Mouse (Mus musculus) limb, embryonic 12.5 days (tissue): ENCODE data around the gene Gucy2d. TPM values are rescaled to one million over a fixed set of nuclear protein-coding genes. Genes with fewer than 3 reads are reported as not detected.

Experiments
- ATAC-seq: fragments of 200-750 bp; cut with Nextera tagmentation; 2 replicates; pipeline ENCODE4 v1.8.0; 2017; ENCODE audit warnings: low read depth, moderate TSS enrichment; ENCODE audit not compliant: insufficient number of reproducible peaks, insufficient read depth, low FRiP score, low TSS enrichment
- H3K27ac ChIP-seq: fragments of 300-500 bp; sonication (generic); 2 replicates; pipeline ENCODE4 v1.5.1; 2016; ENCODE audit warnings: mild to moderate bottlenecking, moderate library complexity
- H3K27me3 ChIP-seq: fragments of 300-500 bp; sonication (generic); 2 replicates; pipeline ENCODE4 v1.6.1; 2016; ENCODE audit warnings: mild to moderate bottlenecking, moderate library complexity
- H3K36me3 ChIP-seq: fragments of 300-500 bp; sonication (generic); 2 replicates; pipeline ENCODE4 v1.6.1; 2016; ENCODE audit warnings: mild to moderate bottlenecking, moderate library complexity
- H3K4me1 ChIP-seq: fragments of 300-500 bp; sonication (generic); replicated peaks from 2 replicates; pipeline ENCODE4 v1.6.1; 2016
- H3K4me2 ChIP-seq: fragments of 300-500 bp; sonication (generic); 2 replicates; pipeline ENCODE4 v1.6.1; 2016; ENCODE audit warnings: mild to moderate bottlenecking, moderate library complexity
- H3K4me3 ChIP-seq: fragments of 300-500 bp; sonication (generic); replicated peaks from 2 replicates; pipeline ENCODE4 v1.5.1; 2016; ENCODE audit warnings: mild to moderate bottlenecking
- H3K9ac ChIP-seq: fragments of 300-500 bp; sonication (generic); replicated peaks from 2 replicates; pipeline ENCODE4 v1.6.1; 2016; ENCODE audit warnings: mild to moderate bottlenecking, moderate library complexity
- H3K9me3 ChIP-seq: fragments of 300-500 bp; sonication (generic); 2 replicates; pipeline ENCODE4 v1.6.1; 2016; ENCODE audit warnings: mild to moderate bottlenecking, moderate library complexity
- WGBS: fragments of 180-500 bp; shearing (Covaris S2); methylation state at CpG from one replicate; pipeline ENCODE4 v1.1.7; 2016; 5-methylcytosine and 5-hydroxymethylcytosine counted together
- polyA plus RNA-seq: library from polyadenylated mRNA; unstranded; fragments of >200 nt; fragmentation: Nextera tagmentation; extraction: Ambion mirVana; gene quantifications from 2 replicates; pipeline ENCODE4 v1.2.1, GENCODE M21; 2016

Gene Gucy2d
- polyA plus RNA-seq, 1 experiment from 2014 or later: 0.08 TPM

DNA sequence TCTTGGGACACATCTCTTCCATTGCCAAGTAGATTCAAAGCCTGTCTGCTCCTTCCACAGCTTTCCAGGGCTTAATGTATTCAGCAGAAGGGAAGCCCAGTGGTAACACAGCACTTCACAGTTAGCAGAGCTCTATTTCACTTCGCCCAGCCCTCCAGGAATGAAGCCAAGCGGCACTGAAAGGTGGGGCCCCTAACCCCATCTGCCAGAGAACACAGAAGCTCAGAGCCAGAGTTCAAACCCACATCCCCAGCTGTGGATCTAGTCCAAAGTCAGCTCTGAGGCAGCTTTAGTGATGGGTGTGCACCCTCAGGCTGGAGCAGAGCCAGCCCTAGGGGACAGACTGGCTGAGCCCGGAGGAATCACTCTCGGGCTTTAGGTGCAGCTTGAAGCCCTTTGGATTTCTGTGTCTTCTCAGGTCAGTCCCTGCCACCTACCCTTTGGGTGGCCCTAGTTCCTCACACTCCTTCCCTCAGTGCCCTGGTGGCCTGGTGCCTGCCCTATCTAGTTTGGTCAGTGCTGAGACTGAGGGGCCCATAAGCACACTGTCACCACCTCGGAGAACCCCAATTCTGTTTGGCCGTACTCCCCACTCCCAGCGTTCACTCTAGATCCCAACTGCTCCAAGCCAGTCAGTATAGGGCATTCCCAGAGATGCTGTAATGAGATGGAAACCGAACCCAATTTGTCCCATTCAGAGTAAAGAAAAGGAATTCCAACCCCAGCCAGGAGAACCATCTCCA, 83.0 kb downstream of the Gucy2d start:
- Histone ChIP-seq H3K9me3 (no peaks in the 10 kb centered on the region), H3K36me3 (no peaks in the 10 kb centered on the region), H3K27me3 (no peaks in the 10 kb centered on the region), H3K27ac (peak overlapping the region; percentile 64; the same call in 1 of the 2 replicates), H3K4me2 (no peak overlapping the region), H3K9ac (no peak overlapping the region), H3K4me1 (peaks cover 27% of the 10 kb centered on the region), H3K4me3 (no peak overlapping the region)
- ATAC-seq: no peak
- 74% methylated on average over 8 of the region's 8 CpGs for WGBS

DNA sequence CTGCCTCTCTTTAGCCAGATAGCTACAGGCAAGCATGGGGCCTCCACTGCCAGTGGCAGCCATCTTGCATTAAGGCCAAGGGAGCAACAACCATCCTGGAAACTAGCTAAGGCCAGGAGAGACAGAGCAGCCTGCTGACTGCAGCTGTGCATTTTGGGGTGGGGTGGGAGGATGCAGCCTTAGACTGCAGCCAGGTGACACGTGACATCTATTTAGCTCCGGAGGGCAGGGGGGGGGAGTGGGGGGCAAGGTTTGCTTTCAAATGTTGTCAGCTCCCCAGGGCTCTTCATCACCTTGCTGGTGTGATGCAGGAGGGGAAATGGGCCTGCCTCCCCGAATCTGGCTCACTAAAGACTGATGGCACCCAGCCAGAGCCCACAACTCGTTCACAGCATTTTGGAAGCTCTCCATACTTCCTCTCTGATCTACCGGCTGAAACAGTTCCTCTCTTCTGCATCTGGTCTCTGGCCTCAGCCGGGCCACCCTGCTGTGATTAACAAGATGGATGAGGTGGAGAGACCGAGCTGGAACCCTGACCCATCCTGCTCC, 83.7 kb downstream of the Gucy2d start:
- WGBS: 4% methylated on average over 7 of the region's 7 CpGs
- H3K9ac ChIP-seq: no peak overlapping the region
- peak overlapping the region; percentile 24 for H3K4me2 ChIP-seq
- peaks cover 27% of the 10 kb centered on the region for H3K4me1 ChIP-seq
- no peaks in the 10 kb centered on the region for H3K27me3 ChIP-seq
- peak; percentile 57 for ATAC-seq
- H3K36me3 ChIP-seq: no peaks in the 10 kb centered on the region
- no peak overlapping the region for H3K4me3 ChIP-seq
- H3K27ac ChIP-seq: peak overlapping the region; percentile 64; the same call in 1 of the 2 replicates
- no peaks in the 10 kb centered on the region for H3K9me3 ChIP-seq

DNA sequence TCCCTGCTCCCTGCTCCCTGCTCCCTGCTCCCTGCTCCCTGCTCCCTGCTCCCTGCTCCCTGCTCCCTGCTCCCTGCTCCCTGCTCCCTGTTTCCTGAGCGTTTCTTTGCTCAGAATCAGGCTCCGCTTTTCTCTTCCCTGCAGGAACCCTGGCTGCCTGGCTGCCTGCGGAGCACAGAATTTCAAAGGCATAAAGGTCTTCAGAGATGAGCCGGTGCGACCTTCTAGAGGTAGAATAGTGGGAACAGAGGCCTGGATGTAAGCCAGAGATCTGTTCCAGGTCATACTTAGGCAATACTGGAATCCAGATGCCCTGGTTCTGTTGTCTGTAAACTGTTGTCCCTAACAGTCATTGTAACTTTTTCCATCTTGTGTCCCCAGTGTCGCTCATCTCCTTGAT, 84.2 kb downstream of the Gucy2d start:
- WGBS: 24% methylated on average over 6 of the region's 6 CpGs
- Histone ChIP-seq H3K4me3 (no peak overlapping the region), H3K27ac (peak overlapping the region; percentile 64; the same call in 1 of the 2 replicates), H3K9me3 (no peaks in the 10 kb centered on the region), H3K4me1 (peaks cover 27% of the 10 kb centered on the region), H3K27me3 (no peaks in the 10 kb centered on the region), H3K36me3 (no peaks in the 10 kb centered on the region), H3K9ac (no peak overlapping the region), H3K4me2 (peak overlapping the region; percentile 24)
- no peak for ATAC-seq

DNA sequence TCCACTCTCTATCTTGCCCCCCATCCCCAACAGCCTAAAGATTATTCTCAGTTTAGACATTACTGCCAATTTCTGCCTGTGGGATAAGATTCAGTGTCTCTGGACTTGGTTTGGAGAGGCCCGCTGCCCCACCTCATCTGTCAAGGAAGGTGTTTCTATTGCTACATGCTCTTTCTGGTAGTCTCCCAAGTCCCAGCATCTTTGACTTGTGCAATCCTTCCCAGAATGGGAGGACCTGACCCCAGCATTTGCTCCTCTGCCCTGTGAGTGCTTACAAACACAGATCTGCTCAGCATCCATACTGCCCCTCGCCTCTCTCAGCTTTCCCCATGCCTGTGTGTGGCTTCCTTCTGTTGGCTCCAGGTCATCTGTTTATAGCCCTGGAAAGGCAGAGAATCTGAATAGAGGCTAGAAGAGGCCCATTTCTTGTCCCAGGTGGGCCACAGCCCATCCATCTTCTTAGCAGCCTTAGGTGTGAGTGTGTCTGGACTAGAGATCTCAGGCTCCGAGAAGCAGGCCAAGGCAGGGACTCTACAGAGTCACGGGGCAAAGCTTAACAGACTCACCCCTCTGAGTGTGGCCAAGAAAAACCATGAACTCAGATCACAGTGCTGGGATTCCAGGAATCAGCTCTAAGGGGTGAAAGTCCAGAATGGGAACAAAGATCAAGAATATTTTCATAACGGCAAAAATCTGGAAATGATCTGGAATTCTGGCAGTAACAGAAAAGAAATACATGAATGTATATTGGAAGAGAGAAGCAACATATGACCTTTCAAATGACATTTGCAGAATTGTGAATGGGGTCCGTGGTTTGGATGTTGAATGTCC, 84.9 kb downstream of the Gucy2d start:
- no peak overlapping the region for H3K4me2 ChIP-seq

More for the DNA sequence above, 84.9 kb downstream of the Gucy2d start:
- Histone ChIP-seq H3K9ac (no peak overlapping the region), H3K4me1 (peaks cover 27% of the 10 kb centered on the region), H3K36me3 (no peaks in the 10 kb centered on the region), H3K27me3 (no peaks in the 10 kb centered on the region), H3K27ac (no peak overlapping the region), H3K9me3 (no peaks in the 10 kb centered on the region), H3K4me3 (no peak overlapping the region)
- no peak for ATAC-seq
- WGBS: 69% methylated on average over 6 of the region's 6 CpGs

Other genes with a start within 250 kb of the Gucy2d start
- not detected in 2 replicates for gene B3gnt6, start 240.9 kb upstream of the Gucy2d start, polyA plus RNA-seq
- 25.4 and 27.5 TPM in 2 replicates for gene Acer3, start 119.2 kb upstream of the Gucy2d start, polyA plus RNA-seq
- gene Tsku, start 79.1 kb upstream of the Gucy2d start, polyA plus RNA-seq: 15.4 and 16.7 TPM in 2 replicates
- 2.3 and 4.6 TPM in 2 replicates for gene Lrrc32, start 48.9 kb downstream of the Gucy2d start, polyA plus RNA-seq
- 28.4 and 37.1 TPM in 2 replicates for gene Emsy, start 216.4 kb downstream of the Gucy2d start, polyA plus RNA-seq